Mouse (Mus musculus): Measurements from ENCODE around the gene Mdm4.
"Not testable (repeated sequence)": the region's sequence is repeated elsewhere in the genome, so short reads cannot be mapped to it uniquely, and the experiment has no call there.

The Mdm4 gene

DNA sequence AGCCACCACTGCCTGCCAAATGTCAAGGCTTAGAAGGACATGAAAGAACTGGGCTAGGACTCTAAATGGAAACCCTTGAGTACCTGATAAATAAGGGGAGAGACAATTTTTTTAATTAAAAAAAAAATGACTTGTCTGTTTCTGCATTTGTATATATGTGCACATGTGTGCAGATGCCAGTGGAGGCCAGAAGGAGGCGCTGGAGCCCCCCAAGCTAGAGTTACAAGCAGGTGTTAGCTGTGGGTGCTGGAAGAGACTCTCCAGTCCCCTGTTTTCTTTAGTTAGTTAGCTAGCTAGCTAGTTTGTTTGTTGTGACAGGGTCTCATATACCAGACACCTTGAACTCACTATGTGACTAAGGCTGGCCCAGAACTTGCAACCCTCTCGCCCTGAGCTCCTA lies 21.5 kb upstream of the Mdm4 start:
- no peak for DNase-seq

DNA sequence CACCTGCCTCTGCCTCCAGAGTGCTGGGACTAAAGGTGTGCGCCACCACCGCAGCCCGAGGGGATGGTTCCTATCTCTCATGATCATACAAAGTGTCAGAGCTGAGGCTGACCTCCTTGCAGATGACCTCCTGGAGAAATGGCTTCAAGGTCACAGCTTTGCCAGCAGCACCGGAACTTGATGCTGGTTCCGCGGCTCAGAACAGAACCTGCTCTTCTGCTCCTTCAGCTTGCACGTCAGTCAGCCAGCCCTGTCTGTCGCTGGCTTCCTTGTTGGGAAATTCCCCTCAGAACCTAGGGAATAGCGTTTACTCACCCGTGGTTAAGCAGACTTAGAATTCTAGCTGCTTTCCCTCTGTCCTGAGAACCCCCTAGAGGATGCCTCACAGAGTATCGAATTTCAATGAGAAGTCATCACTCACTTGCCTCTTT lies 19.7 kb upstream of the Mdm4 start:
- no peak for DNase-seq

GRCm38 (mm10) chr1:133048690-133049089 lies 18.3 kb upstream of the Mdm4 start:
- no peak for DNase-seq

- no peak for DNase-seq
Observed at GRCm38 (mm10) chr1:133047575-133047974, 17.2 kb upstream of the Mdm4 start.

DNA sequence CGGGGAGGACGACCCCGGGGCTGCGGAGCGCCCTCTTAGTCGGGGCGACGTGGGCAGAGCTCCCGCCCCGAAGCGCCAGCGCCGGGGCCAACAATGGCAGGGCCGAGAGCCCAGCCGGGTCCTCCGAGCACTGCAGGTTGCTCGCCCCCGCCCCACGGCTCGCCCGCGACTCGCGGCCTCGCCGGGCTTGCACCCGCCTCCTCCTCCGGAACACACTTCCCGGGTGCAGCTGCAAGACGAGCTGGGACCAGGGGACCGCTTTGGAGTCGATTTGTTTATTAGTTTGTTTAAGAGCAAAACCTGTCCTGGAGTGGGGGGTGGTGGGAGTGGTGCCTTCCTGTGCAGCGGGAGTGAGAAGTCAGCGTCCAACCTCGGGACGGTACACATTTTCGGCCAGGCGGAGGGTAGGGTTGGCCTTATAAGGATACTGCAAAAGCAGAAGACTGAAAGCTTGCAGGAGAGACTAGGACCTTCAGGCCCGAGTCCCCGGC lies 16.1 kb upstream of the Mdm4 start:
- peak; percentile 20 to 50 for DNase-seq

GRCm38 (mm10) chr1:133045861-133046440 lies 15.6 kb upstream of the Mdm4 start:
- DNase-seq: peak; percentile 75 to 88

DNA sequence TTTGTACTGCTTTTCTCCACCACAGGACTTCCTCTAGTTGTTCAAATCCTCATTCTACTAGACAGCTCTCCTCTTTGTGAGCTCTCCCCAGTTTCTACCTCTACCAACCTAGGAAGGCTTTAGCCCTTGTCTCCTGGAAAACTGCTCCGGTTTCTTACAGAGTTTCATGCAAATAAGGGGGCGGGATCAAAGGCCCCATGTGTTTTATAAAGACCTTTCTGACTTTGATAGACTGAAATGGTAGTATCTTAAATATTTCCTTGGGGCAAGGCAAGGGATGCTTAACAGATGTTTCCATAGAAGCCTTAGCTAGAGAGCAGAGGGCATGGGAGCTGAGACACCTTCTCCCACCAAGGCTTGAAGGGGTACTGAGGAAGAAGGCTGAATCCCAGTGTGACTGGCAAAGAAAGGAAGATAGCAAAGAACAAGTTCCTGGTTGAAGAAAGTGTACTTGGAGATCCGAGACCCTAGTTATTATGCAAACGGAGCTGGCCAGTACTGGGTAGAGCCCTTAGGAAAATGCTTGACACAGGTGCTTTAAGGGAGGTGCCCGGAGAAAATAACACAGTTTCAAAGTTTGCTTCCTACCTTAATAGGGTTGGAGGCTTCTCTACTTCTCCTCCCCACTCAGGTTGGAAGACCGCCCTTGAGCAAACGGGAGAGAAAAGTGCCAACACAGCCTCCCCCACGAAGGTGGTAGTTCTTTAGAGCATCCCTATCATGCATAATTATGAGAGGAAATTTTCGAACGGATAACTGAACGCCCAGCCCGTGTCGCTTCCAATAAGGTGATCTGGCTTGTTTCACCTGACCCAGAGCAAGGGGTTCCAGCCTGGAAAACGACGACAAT lies 14.9 kb upstream of the Mdm4 start, which contains the start of gene Pik3c2b:
Pik3c2b (plus strand) TSS at position 657 of the 850 bp plus-strand sequence.
- DNase-seq: no peak

DNA sequence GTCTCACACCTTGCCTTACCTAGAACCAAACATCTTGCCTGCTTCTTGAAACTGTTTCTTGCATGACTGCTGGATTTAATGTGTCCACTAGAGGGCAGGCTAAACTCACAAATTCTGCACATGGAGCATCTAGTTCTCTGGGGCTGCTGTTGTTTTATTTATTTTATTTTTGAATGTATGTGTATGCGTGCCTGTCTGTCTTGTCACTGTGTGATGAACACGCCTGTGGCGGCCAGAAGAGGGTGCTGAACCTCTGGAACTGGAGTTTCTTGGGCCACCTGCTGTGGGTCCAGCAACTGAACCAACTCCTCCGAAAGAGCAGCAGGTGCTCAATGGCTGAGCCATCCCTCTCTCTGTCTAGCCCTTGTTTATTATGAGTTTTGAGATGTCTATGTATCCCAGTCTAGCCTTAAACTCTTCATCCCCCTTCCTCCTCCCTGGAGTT lies 9.2 kb upstream of the Mdm4 start:
- peak; percentile 44 to 72 for DNase-seq

GRCm38 (mm10) chr1:133034682-133035081 lies 4.3 kb upstream of the Mdm4 start:
- not testable (repeated sequence) for DNase-seq

DNA sequence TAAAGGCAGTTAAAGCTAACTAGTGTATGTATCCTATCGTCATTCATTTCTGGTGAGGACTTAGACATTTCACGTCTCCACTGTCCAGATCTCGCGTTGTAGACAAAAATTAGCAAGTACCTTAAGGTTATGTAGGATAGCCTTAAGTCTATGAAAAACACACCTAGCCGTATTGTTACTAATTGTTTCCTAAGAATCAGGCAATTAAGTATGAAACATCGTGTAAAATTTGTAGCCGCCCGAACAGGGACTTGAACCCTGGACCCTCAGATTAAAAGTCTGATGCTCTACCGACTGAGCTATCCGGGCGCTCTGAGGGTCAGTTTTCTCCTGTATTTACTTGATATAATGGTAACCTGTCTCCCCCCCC lies 3.7 kb upstream of the Mdm4 start:
- peak; percentile 61 to 65 for DNase-seq

- DNase-seq: peak; percentile 49 to 61
Observed at GRCm38 (mm10) chr1:133033316-133034090, 3.1 kb upstream of the Mdm4 start.

DNA sequence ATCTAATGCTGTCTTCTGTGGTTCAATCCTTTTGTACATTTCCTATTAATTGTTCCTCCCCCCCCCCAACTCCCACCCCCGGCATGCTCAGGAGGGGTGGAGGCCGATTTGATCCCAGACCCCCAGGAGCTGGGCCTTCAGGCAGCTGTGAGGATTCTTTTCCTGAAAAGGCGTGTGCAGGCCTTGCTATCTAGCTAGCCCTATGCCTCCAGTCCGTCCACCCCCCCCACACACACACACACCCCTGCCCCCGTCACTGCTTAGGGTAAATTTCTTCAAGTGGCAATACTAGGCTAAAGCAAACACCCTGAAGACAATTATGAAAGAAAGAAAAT lies 2.6 kb upstream of the Mdm4 start:
- DNase-seq: no peak

DNA sequence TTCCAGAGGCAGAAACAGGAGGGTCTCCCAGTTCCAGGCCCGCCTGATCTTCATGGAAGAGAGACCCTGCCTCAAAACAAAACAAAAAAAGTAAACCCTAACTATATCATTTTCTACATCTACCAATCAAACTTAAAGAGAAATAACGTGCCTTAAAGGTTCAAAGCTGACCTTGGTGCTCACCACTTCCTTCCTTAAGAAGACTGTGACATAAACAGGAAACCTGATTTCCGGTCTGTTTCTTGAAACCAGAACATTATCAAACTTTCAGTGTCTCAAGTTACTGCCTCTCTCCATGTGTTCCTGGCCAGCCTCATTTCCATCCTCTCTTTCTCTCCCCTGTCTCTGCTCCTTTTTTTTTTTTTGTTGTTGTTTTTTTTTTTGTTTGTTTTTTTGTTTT lies 617 bp downstream of the Mdm4 start:
- DNase-seq: no peak

GRCm38 (mm10) chr1:133027980-133028379 lies 2.4 kb downstream of the Mdm4 start:
- DNase-seq: no peak

DNA sequence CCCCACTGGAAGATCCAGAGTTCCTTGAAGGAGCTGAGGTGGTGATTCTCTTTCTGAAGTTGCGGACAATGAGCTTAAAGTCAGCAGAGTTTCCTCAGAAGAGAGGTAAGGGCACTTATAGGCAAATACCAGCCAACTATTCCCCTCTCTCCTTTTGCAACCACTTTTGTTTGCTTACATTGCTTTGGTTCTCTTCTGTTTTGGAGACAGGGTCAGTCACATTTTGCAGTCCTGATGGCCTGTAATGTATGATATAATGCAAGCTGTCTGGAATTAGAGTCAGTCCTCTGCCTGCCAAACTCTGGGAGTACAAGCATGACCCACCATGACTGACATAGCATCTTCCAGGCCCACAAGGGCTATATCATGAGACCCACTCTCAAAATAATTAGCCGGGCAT lies 3.2 kb downstream of the Mdm4 start:
- DNase-seq: no peak

GRCm38 (mm10) chr1:133025796-133026190 lies 4.6 kb downstream of the Mdm4 start:
- DNase-seq: not testable (repeated sequence)

GRCm38 (mm10) chr1:133025051-133025795 lies 5.1 kb downstream of the Mdm4 start:
- DNase-seq: peak; percentile 88 to 94

DNA sequence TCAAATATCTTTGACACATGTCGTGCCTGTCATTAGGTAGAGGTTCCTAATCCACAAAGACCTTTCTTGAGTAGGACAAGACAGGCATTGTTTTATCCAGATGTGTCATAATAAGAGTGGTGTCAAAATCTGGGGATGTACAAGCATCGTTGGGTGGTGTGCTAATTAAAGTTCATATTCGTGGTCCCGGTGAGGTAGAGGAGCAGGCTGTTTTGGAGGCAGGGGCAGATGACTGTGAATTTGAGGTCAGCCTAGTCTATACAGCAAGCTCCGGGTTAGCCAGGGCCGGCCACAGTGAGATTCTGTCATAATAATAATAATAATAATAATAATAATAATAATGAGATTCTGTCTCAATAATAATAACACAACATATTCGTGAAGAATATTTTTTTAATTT lies 5.9 kb downstream of the Mdm4 start:
- DNase-seq: no peak

DNA sequence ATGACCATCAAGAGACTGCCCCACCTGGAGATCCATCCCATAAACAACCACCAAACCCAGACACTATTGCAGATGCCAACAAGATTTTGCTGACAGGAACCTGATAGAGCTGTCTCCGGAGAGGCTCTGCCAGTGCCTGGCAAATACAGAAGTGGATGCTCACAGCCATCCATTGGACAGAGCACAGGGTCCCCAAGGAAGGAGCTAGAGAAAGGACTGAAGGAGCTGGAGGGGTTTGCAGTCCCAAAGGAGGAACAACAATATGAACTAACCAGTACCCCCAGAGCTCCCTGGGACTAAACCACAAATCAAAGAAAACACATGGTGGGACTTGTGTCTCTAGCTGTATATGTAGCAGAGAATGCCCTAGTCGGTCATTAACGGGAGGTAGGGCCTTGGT lies 6.6 kb downstream of the Mdm4 start:
- DNase-seq: not testable (repeated sequence)

- not testable (repeated sequence) for DNase-seq
Observed at GRCm38 (mm10) chr1:133021971-133022370, 8.4 kb downstream of the Mdm4 start.

GRCm38 (mm10) chr1:133021391-133021790 lies 9.0 kb downstream of the Mdm4 start:
- DNase-seq: no peak

- DNase-seq: no peak
Observed at GRCm38 (mm10) chr1:133020137-133020894, 10.0 kb downstream of the Mdm4 start.

Data from kidney, postnatal 25 days (tissue).